ENCODE assay signal across 9 mouse cellular contexts in genomic region chr7:47023530-47023929, GRCm38 (mm10). TPM values are rescaled to one million over a fixed set of nuclear protein-coding genes. Genes with fewer than 3 reads are reported as not detected.
A peak's percentile ranks its signal among the peaks of the same experiment; 100 is the strongest.
DNase-seq lines count a peak whose midpoint lies in the region; ATAC-seq and TF ChIP-seq lines count a peak whose summit lies in the region.
"Had no signal": no experiment of that assay in that cellular context is flagged by ENCODE, and none has a peak within 500 bp of the region (broad histone marks: within the 10 kb centered on the region; RNA-seq: fewer than 3 reads in every experiment).

No protein-coding gene starts in this region.

- 7% methylated on average over 6 of the region's 6 CpGs for WGBS in kidney, adult 2 months
- 17% methylated on average over 6 of the region's 6 CpGs for WGBS in limb, embryonic 10.5 days
- 16% methylated on average over 6 of the region's 6 CpGs for WGBS in stomach, embryonic 14.5 days

- H3K4me1 ChIP-seq in kidney, adult 2 months (ENCODE audit: control insufficient read depth, insufficient read depth, low read length), result no peaks in the 10 kb centered on the region
- H3K4me1 ChIP-seq in limb, embryonic 10.5 days, result 0 out of 2 replicates have a peak, but pooled peaks cover 4% of the 10 kb centered on the region
- 0 out of 2 replicates have a peak, but pooled peaks cover 3% of the 10 kb centered on the region for H3K4me1 ChIP-seq in stomach, embryonic 14.5 days (ENCODE audit: control insufficient read depth, insufficient read depth, low read length)
- H3K4me1 ChIP-seq: embryonic facial prominence, embryonic 13.5 days had no signal

- DNase-seq in 416B (ENCODE audit: low read depth) (peak; percentile 82), adipocyte (ENCODE audit: low spot score) (peak; percentile 82)
- DNase-seq in gastrocnemius, adult 8-10 months (ENCODE audit: low spot score in 2 of 2), result peak; percentile 62 to 70
- DNase-seq in kidney, adult 2 months, result peak; percentile 86
- peak; percentile 85 for DNase-seq in limb, embryonic 10.5 days (ENCODE audit: low spot score)
- DNase-seq in neural tube, embryonic 10.5 days (ENCODE audit: extremely low spot score, low spot score), result peak; percentile 87

- H3K9me3 ChIP-seq in limb, embryonic 10.5 days (replicated peaks), result no peaks in the 10 kb centered on the region
- H3K9me3 ChIP-seq in stomach, embryonic 14.5 days (ENCODE audit: control insufficient read depth, low read depth, low read length), result no peaks in the 10 kb centered on the region
- H3K9me3 ChIP-seq: embryonic facial prominence, embryonic 13.5 days had no signal

- H3K27ac ChIP-seq in kidney, adult 2 months (ENCODE audit: insufficient read depth, low read depth, low read length), result no peak overlapping the region
- no peak overlapping the region for H3K27ac ChIP-seq in limb, embryonic 10.5 days
- no peak overlapping the region for H3K27ac ChIP-seq in stomach, embryonic 14.5 days (ENCODE audit: low read length)
- H3K27ac ChIP-seq: embryonic facial prominence, embryonic 13.5 days had no signal

- no peak overlapping the region for H3K4me3 ChIP-seq in kidney, adult 2 months (ENCODE audit: insufficient read depth, low read depth, low read length)
- no peak overlapping the region for H3K4me3 ChIP-seq in limb, embryonic 10.5 days
- no peak overlapping the region for H3K4me3 ChIP-seq in stomach, embryonic 14.5 days (ENCODE audit: low read depth, low read length)
- H3K4me3 ChIP-seq: embryonic facial prominence, embryonic 13.5 days had no signal

- H3K36me3 ChIP-seq in kidney, adult 2 months (ENCODE audit: control insufficient read depth, insufficient read depth, low read length), result no peaks in the 10 kb centered on the region
- no peaks in the 10 kb centered on the region for H3K36me3 ChIP-seq in limb, embryonic 10.5 days
- H3K36me3 ChIP-seq in stomach, embryonic 14.5 days (ENCODE audit: control insufficient read depth, insufficient read depth, low read length), result no peaks in the 10 kb centered on the region
- H3K36me3 ChIP-seq: embryonic facial prominence, embryonic 13.5 days had no signal

- peak; percentile 95 for TF ChIP-seq CTCF in kidney, adult 2 months (conservative IDR thresholded peaks at IDR 0.05; ENCODE audit: insufficient read depth, insufficient read length, low read depth, low read length)

- peak; percentile 75 for ATAC-seq in common myeloid progenitor, adult 5-6 weeks (replicated peaks; ENCODE audit: low read depth, poor library complexity, severe bottlenecking)
- 0 out of 2 replicates have a peak, but pooled peaks have one; percentile 15 for ATAC-seq in stomach, embryonic 14.5 days (ENCODE audit: insufficient number of reproducible peaks, insufficient read depth, low FRiP score, low read depth)

- H3K4me2 ChIP-seq in stomach, embryonic 14.5 days (replicated peaks; ENCODE audit: low read depth, low read length), result no peak overlapping the region
- H3K4me2 ChIP-seq: embryonic facial prominence, embryonic 13.5 days had no signal

- H3K9ac ChIP-seq in stomach, embryonic 14.5 days (replicated peaks; ENCODE audit: low read depth, low read length), result no peak overlapping the region
- H3K9ac ChIP-seq: embryonic facial prominence, embryonic 13.5 days had no signal

- TF ChIP-seq POLR2A in kidney, adult 2 months (IDR thresholded peaks at IDR 0.05; ENCODE audit: low read depth, low read length), result no peak

- no peaks in the 10 kb centered on the region for H3K27me3 ChIP-seq in kidney, adult 2 months (replicated peaks; ENCODE audit: control insufficient read depth, insufficient read depth, low read length)
- H3K27me3 ChIP-seq in limb, embryonic 10.5 days (ENCODE audit: low read depth, poor library complexity, severe bottlenecking), result peaks cover 15% of the 10 kb centered on the region; the same call in 1 of the 2 replicates
- H3K27me3 ChIP-seq in stomach, embryonic 14.5 days (ENCODE audit: control insufficient read depth, insufficient read depth, low read length), result no peaks in the 10 kb centered on the region
- H3K27me3 ChIP-seq: embryonic facial prominence, embryonic 13.5 days had no signal

RNA-seq across cellular contexts. Expression of gene Spty2d1, which starts 15.3 kb away (rescaled TPM):
- total RNA-seq in common myeloid progenitor, adult 5-6 weeks (2017), result 33.4 and 38.7 TPM in 2 replicates
- total RNA-seq in gastrocnemius, adult 8-10 months (2022), result 1 to 10 TPM; 3.6 to 4.8 (median 4.3) TPM
- polyA plus RNA-seq in kidney, adult 2 months (2012; rRNA removed), result 6.3 and 7.2 TPM in 2 replicates
- polyA plus RNA-seq in limb, embryonic 10.5 days (2016; fragmentation: Nextera tagmentation; extraction: Ambion mirVana), result 11.2 and 11.9 TPM in 2 replicates
- polyA plus RNA-seq in stomach, embryonic 14.5 days (2014; fragmentation: Nextera tagmentation; extraction: Ambion mirVana), result 18.0 and 19.2 TPM in 2 replicates

RNA-seq across cellular contexts. Expression of gene Tmem86a, which starts 26.9 kb away (rescaled TPM):
- 0.63 and 2.5 TPM in 2 replicates for total RNA-seq in common myeloid progenitor, adult 5-6 weeks (2017)
- 1 to 10 TPM; 4.1 to 7.5 (median 5.0) TPM for total RNA-seq in gastrocnemius, adult 8-10 months (2022)
- 97.0 and 104 TPM in 2 replicates for polyA plus RNA-seq in kidney, adult 2 months (2012; rRNA removed)
- polyA plus RNA-seq in limb, embryonic 10.5 days (2016; fragmentation: Nextera tagmentation; extraction: Ambion mirVana), result 8.3 and 11.8 TPM in 2 replicates
- 24.3 and 25.6 TPM in 2 replicates for polyA plus RNA-seq in stomach, embryonic 14.5 days (2014; fragmentation: Nextera tagmentation; extraction: Ambion mirVana)

RNA-seq across cellular contexts. Expression of gene Gm9999, which starts 40.1 kb away (rescaled TPM):
- not detected in 2 replicates for total RNA-seq in common myeloid progenitor, adult 5-6 weeks (2017)
- total RNA-seq in gastrocnemius, adult 8-10 months (2022), result not detected
- 0.46 TPM in 1 of 2 replicates, not detected in the other for polyA plus RNA-seq in kidney, adult 2 months (2012; rRNA removed)
- polyA plus RNA-seq in limb, embryonic 10.5 days (2016; fragmentation: Nextera tagmentation; extraction: Ambion mirVana), result not detected in 2 replicates
- not detected in 2 replicates for polyA plus RNA-seq in stomach, embryonic 14.5 days (2014; fragmentation: Nextera tagmentation; extraction: Ambion mirVana)
- polyA plus RNA-seq: embryonic facial prominence, embryonic 13.5 days had no signal
